Comparison of ENCODE assay signal across 8 mouse cellular contexts in genomic region chr17:28622300-28622759, GRCm38 (mm10). TPM values are rescaled to one million over a fixed set of nuclear protein-coding genes. Genes with fewer than 3 reads are reported as not detected.
DNase-seq lines count a peak whose midpoint lies in the region; ATAC-seq lines count a peak whose summit lies in the region.

Srpk1 (minus strand) TSS chr17:28622709.

- peak; percentile 97 for DNase-seq in NIH3T3 (ENCODE audit: low read depth)
- DNase-seq in cerebellum, postnatal 10 days, result peak; percentile 94 to 97
- DNase-seq in frontal cortex, postnatal 14 days (ENCODE audit: low spot score in 2 of 2), result peak; percentile 81 to 84
- peak; percentile 83 to 88 for DNase-seq in layer of hippocampus, postnatal 25 days (ENCODE audit: extremely low spot score in 1 of 2, low spot score in 1 of 2)
- DNase-seq in lung, postnatal 25 days (ENCODE audit: low spot score), result peak; percentile 91
- DNase-seq in retina, embryonic 14.5 days (ENCODE audit: low spot score), result peak; percentile 93
- peak; percentile 80 to 83 for DNase-seq in urinary bladder, adult 18-20 months (ENCODE audit: low spot score in 2 of 2)

- under 1% methylated on average over 39 of the region's 53 CpGs for WGBS in hindbrain, embryonic 13.5 days

- peaks cover 38% of the 10 kb centered on the region for H3K4me1 ChIP-seq in hindbrain, embryonic 13.5 days (replicated peaks)

- H3K27ac ChIP-seq in hindbrain, embryonic 13.5 days, result peak within 1 kb of the TSS; percentile 93

- H3K4me3 ChIP-seq in hindbrain, embryonic 13.5 days, result peak within 1 kb of the TSS; percentile 99

- peak; percentile 96 for ATAC-seq in hindbrain, embryonic 13.5 days (ENCODE audit: low FRiP score)

- H3K27me3 ChIP-seq in hindbrain, embryonic 13.5 days, result no peaks in the 10 kb centered on the region

- H3K4me2 ChIP-seq in hindbrain, embryonic 13.5 days, result peak within 1 kb of the TSS; percentile 81

- no peaks in the 10 kb centered on the region for H3K9me3 ChIP-seq in hindbrain, embryonic 13.5 days

- peaks cover 13% of the 10 kb centered on the region for H3K36me3 ChIP-seq in hindbrain, embryonic 13.5 days

- peak within 1 kb of the TSS; percentile 96 for H3K9ac ChIP-seq in hindbrain, embryonic 13.5 days

RNA-seq across cellular contexts. Expression of gene Srpk1, which starts in this region (rescaled TPM):
- polyA plus RNA-seq in hindbrain, embryonic 13.5 days (2015; fragmentation: Nextera tagmentation; extraction: Ambion mirVana), result 105 and 107 TPM in 2 replicates
- total RNA-seq in layer of hippocampus, postnatal 25 days (2021), result 10 to 100 TPM; 74.0 to 88.7 TPM

Comparison
In these comparisons a context has a peak if more than half of its experiments do, and no peak if none do; other contexts are left out.
1. Peak in every context shown above with its lines: DNase-seq, ATAC-seq, H3K4me3 ChIP-seq and H3K27ac ChIP-seq.